Comparison of ENCODE assay signal across 9 mouse cellular contexts in the genomic region with DNA sequence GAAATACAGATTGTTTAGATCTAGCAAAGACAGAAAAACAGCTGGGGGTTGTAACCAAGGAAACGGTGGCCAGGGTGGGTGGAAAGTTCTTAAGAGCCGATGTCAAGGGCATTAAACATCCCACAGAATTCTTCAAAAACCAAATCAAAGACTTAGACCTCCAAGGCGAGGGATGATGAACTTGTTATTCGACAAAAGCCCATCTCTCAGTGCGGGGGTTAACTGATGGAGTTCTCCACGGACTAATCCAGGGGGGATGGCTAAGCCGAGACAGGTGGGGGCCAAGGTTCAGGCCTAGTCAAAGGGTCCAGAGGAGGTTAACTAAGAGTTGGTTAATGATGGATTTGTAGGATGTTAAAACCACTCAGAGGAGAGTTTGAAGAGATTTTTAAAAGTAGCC. TPM values are rescaled to one million over a fixed set of nuclear protein-coding genes. Genes with fewer than 3 reads are reported as not detected.
DNase-seq lines count a peak whose midpoint lies in the region; ATAC-seq and TF ChIP-seq lines count a peak whose summit lies in the region.
"Had no signal": no experiment of that assay in that cellular context is flagged by ENCODE, and none has a peak within 500 bp of the region (broad histone marks: within the 10 kb centered on the region; RNA-seq: fewer than 3 reads in every experiment).

No protein-coding gene starts in this region.

- 26% methylated on average over 7 of the region's 7 CpGs for WGBS in limb, embryonic 14.5 days
- WGBS in stomach, embryonic 16.5 days: 21% methylated on average over 7 of the region's 7 CpGs

- TF ChIP-seq POLR2A in limb, embryonic 14.5 days (IDR thresholded peaks at IDR 0.05; ENCODE audit: borderline replicate concordance, extremely low read depth, insufficient read depth, insufficient read length): no peak

- H3K36me3 ChIP-seq in erythroblast, embryonic 14.5 days (ENCODE audit: control insufficient read depth): peaks cover under 1% of the 10 kb centered on the region
- H3K36me3 ChIP-seq in limb, embryonic 14.5 days (ENCODE audit: control insufficient read depth, insufficient read depth, low read length): no peaks in the 10 kb centered on the region
- H3K36me3 ChIP-seq in stomach, embryonic 16.5 days (ENCODE audit: control insufficient read depth, insufficient read depth, low read length): no peaks in the 10 kb centered on the region

- no peaks in the 10 kb centered on the region for H3K27me3 ChIP-seq in erythroblast, embryonic 14.5 days (ENCODE audit: control insufficient read depth)
- H3K27me3 ChIP-seq in limb, embryonic 14.5 days (ENCODE audit: control insufficient read depth, insufficient read depth, low read length): no peaks in the 10 kb centered on the region
- H3K27me3 ChIP-seq in stomach, embryonic 16.5 days (ENCODE audit: control insufficient read depth, insufficient read depth, low read length): no peaks in the 10 kb centered on the region

- peaks cover 54% of the 10 kb centered on the region for H3K4me1 ChIP-seq in erythroblast, embryonic 14.5 days (ENCODE audit: control insufficient read depth)
- H3K4me1 ChIP-seq in limb, embryonic 14.5 days (ENCODE audit: control insufficient read depth, insufficient read depth, low read length): peaks cover 21% of the 10 kb centered on the region
- H3K4me1 ChIP-seq in stomach, embryonic 16.5 days (ENCODE audit: control insufficient read depth, insufficient read depth, low read length): peaks cover 8% of the 10 kb centered on the region

- ATAC-seq in erythroblast, adult 5-6 weeks (replicated peaks; ENCODE audit: low FRiP score, poor library complexity, severe bottlenecking): no peak
- no peak for ATAC-seq in limb, embryonic 14.5 days (ENCODE audit: low FRiP score, low read depth)
- no peak for ATAC-seq in stomach, embryonic 16.5 days (ENCODE audit: insufficient read depth, low FRiP score)

- H3K4me3 ChIP-seq in erythroblast, embryonic 14.5 days (replicated peaks): peak overlapping the region; percentile 43
- H3K4me3 ChIP-seq in limb, embryonic 14.5 days (replicated peaks; ENCODE audit: low read length): no peak overlapping the region; the same call in 1 of the 2 replicates
- H3K4me3 ChIP-seq in stomach, embryonic 16.5 days (replicated peaks; ENCODE audit: low read length): peak overlapping the region; percentile 7; the same call in 1 of the 2 replicates

- H3K4me2 ChIP-seq in limb, embryonic 14.5 days (replicated peaks; ENCODE audit: low read depth, low read length, severe bottlenecking): peak overlapping the region; percentile 34
- H3K4me2 ChIP-seq in stomach, embryonic 16.5 days (ENCODE audit: low read depth, low read length): peak overlapping the region; percentile 63

- peak; percentile 7 for DNase-seq in thymus, postnatal 0 days (ENCODE audit: low spot score)
- no peak for DNase-seq in thymus, postnatal 14 days
- no peak for DNase-seq in limb, embryonic 14.5 days (ENCODE audit: low spot score)
- DNase-seq in cerebellum, adult 8-10 months: no peak
- DNase-seq in right cerebral cortex, postnatal 36 days (ENCODE audit: low spot score in 2 of 2): no peak

- H3K27ac ChIP-seq in limb, embryonic 14.5 days (replicated peaks; ENCODE audit: low read depth, low read length): no peak overlapping the region
- H3K27ac ChIP-seq in stomach, embryonic 16.5 days (ENCODE audit: low read length): no peak overlapping the region

- H3K9ac ChIP-seq in limb, embryonic 14.5 days (ENCODE audit: low read depth, low read length, severe bottlenecking): no peak overlapping the region
- peak overlapping the region; percentile 16; the same call in 1 of the 2 replicates for H3K9ac ChIP-seq in stomach, embryonic 16.5 days (ENCODE audit: low read length)

- no peaks in the 10 kb centered on the region for H3K9me3 ChIP-seq in erythroblast, embryonic 14.5 days (ENCODE audit: control insufficient read depth, low read length)
- H3K9me3 ChIP-seq in limb, embryonic 14.5 days (ENCODE audit: control insufficient read depth, low read length): no peaks in the 10 kb centered on the region
- no peaks in the 10 kb centered on the region for H3K9me3 ChIP-seq in stomach, embryonic 16.5 days (replicated peaks; ENCODE audit: control insufficient read depth, low read length)

RNA-seq across cellular contexts. Expression of gene Zfp692, which starts 3.3 kb away (rescaled TPM):
- 1.1 and 1.6 TPM in 2 replicates for polyA plus RNA-seq in erythroblast, embryonic 14.5 days (2012)
- 1.5 and 4.6 TPM in 2 replicates for total RNA-seq in erythroblast, adult 5-6 weeks (2015; ENCODE audit: low replicate concordance)
- 3.8 and 3.9 TPM in 2 replicates for total RNA-seq in erythroblast, adult 5-6 weeks (2017; ENCODE audit: low replicate concordance)
- polyA plus RNA-seq in thymus, postnatal 0 days (2015; fragmentation: Nextera tagmentation; extraction: Ambion mirVana): 12.8 and 14.1 TPM in 2 replicates
- polyA plus RNA-seq in limb, embryonic 14.5 days (2012; rRNA removed): 66.0 and 74.7 TPM in 2 replicates
- polyA plus RNA-seq in limb, embryonic 14.5 days (2014; fragmentation: Nextera tagmentation; extraction: Ambion mirVana): 18.3 and 18.8 TPM in 2 replicates
- 28.8 and 29.9 TPM in 2 replicates for polyA plus RNA-seq in stomach, embryonic 16.5 days (2015; fragmentation: Nextera tagmentation; extraction: Ambion mirVana)

RNA-seq across cellular contexts. Expression of gene Zfp672, which starts 26.5 kb away (rescaled TPM):
- polyA plus RNA-seq in erythroblast, embryonic 14.5 days (2012): 1.8 and 2.6 TPM in 2 replicates
- total RNA-seq in erythroblast, adult 5-6 weeks (2015; ENCODE audit: low replicate concordance): 15.0 and 31.9 TPM in 2 replicates
- total RNA-seq in erythroblast, adult 5-6 weeks (2017; ENCODE audit: low replicate concordance): 28.5 and 31.1 TPM in 2 replicates
- 59.2 and 72.2 TPM in 2 replicates for polyA plus RNA-seq in thymus, postnatal 0 days (2015; fragmentation: Nextera tagmentation; extraction: Ambion mirVana)
- 35.2 and 44.3 TPM in 2 replicates for polyA plus RNA-seq in limb, embryonic 14.5 days (2012; rRNA removed)
- polyA plus RNA-seq in limb, embryonic 14.5 days (2014; fragmentation: Nextera tagmentation; extraction: Ambion mirVana): 40.7 and 42.4 TPM in 2 replicates
- polyA plus RNA-seq in stomach, embryonic 16.5 days (2015; fragmentation: Nextera tagmentation; extraction: Ambion mirVana): 44.8 and 52.1 TPM in 2 replicates

RNA-seq across cellular contexts. Expression of gene Sh3bp5l, which starts 26.9 kb away (rescaled TPM):
- polyA plus RNA-seq in erythroblast, embryonic 14.5 days (2012): 3.4 and 5.6 TPM in 2 replicates
- total RNA-seq in erythroblast, adult 5-6 weeks (2015; ENCODE audit: low replicate concordance): 13.6 and 20.0 TPM in 2 replicates
- total RNA-seq in erythroblast, adult 5-6 weeks (2017; ENCODE audit: low replicate concordance): 31.9 and 94.6 TPM in 2 replicates
- 29.2 and 30.4 TPM in 2 replicates for polyA plus RNA-seq in thymus, postnatal 0 days (2015; fragmentation: Nextera tagmentation; extraction: Ambion mirVana)
- 25.6 and 30.7 TPM in 2 replicates for polyA plus RNA-seq in limb, embryonic 14.5 days (2012; rRNA removed)
- polyA plus RNA-seq in limb, embryonic 14.5 days (2014; fragmentation: Nextera tagmentation; extraction: Ambion mirVana): 24.4 and 28.5 TPM in 2 replicates
- polyA plus RNA-seq in stomach, embryonic 16.5 days (2015; fragmentation: Nextera tagmentation; extraction: Ambion mirVana): 29.8 and 37.1 TPM in 2 replicates

RNA-seq across cellular contexts. Expression of gene 4930438A08Rik, which starts 29.0 kb away (rescaled TPM):
- polyA plus RNA-seq in erythroblast, embryonic 14.5 days (2012): not detected in 2 replicates
- 18.4 and 20.9 TPM in 2 replicates for total RNA-seq in erythroblast, adult 5-6 weeks (2015; ENCODE audit: low replicate concordance)
- total RNA-seq in erythroblast, adult 5-6 weeks (2017; ENCODE audit: low replicate concordance): 11.7 and 16.9 TPM in 2 replicates
- polyA plus RNA-seq in thymus, postnatal 0 days (2015; fragmentation: Nextera tagmentation; extraction: Ambion mirVana): 0.08 and 0.09 TPM in 2 replicates
- polyA plus RNA-seq in limb, embryonic 14.5 days (2012; rRNA removed): 0.06 and 0.09 TPM in 2 replicates
- polyA plus RNA-seq in limb, embryonic 14.5 days (2014; fragmentation: Nextera tagmentation; extraction: Ambion mirVana): 0.47 TPM in 1 of 2 replicates, not detected in the other
- 0.17 and 0.26 TPM in 2 replicates for polyA plus RNA-seq in stomach, embryonic 16.5 days (2015; fragmentation: Nextera tagmentation; extraction: Ambion mirVana)
- total RNA-seq: neutrophil, adult 5-6 weeks had no signal

Comparison
In these comparisons a context has a peak if more than half of its experiments do, and no peak if none do; other contexts are left out.
1. RNA of gene Zfp672, which starts 26.5 kb away (polyA plus RNA-seq): 59.2 to 72.2 TPM in thymus, postnatal 0 days, 44.8 to 52.1 TPM in stomach, embryonic 16.5 days and 35.2 to 44.3 TPM in limb, embryonic 14.5 days; 1.8 to 2.6 TPM in erythroblast, embryonic 14.5 days; every median in the first group is over 10 times any median in the second.